Mouse (Mus musculus) spleen, adult 12 weeks (tissue): ENCODE results near the gene Calhm5.

Experiments
- DNase-seq: peaks from one replicate; pipeline ENCODE4 v3.0.0; 2022; ENCODE audit warnings: low spot score

Gene Calhm5

DNA sequence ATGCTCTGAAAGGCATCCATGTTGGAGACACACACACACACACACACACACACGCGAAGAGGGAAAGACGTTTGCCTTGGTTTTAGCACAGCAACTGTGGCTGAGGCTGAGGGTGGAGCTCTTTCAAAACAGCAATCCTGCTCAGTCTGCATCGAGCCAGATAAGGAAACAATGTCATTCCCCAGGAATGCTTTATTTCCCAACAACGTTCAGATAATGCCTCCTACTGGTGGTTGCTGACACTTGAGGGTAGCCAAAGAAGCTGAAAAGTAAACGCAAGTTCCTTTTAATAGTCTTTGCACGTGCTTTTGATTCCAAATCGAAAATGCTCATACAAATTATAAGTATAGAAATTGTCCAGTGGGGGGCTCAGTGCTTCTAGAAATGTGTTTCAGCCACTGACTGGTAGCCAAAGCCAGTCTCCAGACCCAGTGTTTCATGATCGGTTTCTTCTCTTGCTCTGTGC lies at the start of gene Calhm5:
TSS of gene Calhm5 (minus strand) at position 102 of the 466 bp plus-strand sequence.
- DNase-seq, result no peak

DNA sequence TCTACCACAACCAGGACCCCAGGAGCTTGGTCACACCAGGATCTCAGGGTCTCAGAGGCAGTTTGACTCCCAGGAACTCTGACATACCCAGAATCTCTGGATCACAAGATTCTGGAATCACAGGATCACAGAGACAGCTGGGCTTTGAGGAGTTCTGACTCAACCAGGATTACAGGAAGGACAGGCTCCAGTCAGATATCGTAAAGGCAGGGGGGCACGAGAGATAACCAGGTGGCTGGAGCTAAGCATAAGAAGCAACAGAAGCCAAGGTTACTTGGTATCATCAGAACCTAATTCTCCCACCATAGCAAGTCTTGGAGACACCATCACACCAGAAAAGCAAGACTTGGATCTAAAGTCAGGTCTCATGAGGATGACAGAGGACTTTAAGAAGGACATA lies 45.4 kb upstream of the Calhm5 start:
- no peak for DNase-seq

DNA sequence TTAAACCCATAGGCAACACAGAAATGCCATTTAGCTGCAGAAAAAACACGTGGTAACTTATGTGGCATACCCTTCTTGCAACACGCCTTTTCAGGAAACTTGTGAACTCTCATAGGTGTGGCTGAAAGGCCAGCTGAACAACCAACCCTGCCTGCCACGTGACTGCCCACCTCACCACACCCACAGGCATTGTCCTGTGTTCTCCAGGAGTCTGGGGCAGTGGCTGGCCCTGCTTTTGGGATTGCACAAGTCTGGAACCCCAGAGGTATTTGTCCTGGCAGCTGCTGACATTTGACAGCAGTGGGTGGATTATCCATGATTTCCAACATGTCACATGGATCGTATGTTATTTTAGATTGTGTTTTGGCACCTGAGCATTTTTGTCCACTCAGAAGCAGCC lies 43.4 kb upstream of the Calhm5 start:
- DNase-seq, result no peak

DNA sequence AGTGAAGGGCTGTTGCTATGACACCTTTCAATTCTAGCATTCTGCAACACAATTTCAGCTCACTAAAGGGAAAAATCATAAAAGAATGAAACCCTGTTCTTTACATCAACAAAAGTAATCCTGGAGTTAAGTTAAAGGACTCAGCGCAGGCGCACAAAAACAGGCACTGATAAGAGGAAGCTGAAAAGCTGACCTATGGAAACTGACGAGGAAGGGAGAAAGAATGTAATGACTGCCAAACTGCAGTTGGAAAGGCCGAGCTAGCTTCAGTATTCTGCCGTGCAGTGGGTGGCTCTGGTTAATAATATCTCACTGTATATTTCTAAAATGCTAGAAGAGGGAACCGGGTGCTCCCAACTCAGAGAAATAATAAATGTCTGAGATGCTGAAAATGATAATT lies 41.7 kb upstream of the Calhm5 start:
- no peak for DNase-seq

DNA sequence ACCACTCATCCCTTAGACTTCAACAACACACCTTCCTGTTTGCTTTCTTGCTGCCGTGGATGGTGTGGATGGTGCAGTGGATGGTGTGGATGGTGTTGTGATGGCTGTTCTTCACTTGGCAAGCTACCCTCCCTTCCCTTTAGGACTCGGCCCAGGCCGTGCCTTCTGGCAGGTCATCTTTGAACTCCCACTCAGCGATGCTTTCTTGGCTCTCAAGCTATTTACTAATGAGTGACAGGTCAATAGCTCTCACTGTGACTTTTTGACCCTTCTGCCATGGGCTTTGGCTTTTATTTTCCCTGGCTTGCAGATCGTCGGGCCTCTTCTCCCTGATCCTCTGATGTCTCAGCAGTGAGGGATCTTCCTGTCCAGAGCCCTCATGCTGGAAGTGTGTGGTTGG lies 40.1 kb upstream of the Calhm5 start:
- DNase-seq, result no peak

DNA sequence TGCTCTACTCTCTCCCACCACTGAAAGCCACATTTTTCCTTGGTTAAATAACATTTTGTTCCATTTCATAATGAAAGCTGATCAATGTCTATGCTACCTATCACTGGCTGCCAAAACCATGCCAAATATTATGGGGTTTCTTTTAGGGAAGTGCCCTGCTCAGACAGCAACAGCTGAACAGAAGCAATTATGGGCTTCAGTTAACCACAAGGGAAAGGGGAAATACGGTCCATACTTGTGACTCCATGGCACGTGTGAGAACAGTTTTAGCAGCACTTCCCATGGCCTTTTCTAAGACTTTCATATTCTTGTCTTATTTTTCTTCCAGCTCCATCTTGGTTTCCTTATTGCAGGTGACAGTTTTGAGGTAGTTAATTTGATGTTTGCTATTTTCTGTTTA lies 35.0 kb upstream of the Calhm5 start:
- DNase-seq, result no peak

DNA sequence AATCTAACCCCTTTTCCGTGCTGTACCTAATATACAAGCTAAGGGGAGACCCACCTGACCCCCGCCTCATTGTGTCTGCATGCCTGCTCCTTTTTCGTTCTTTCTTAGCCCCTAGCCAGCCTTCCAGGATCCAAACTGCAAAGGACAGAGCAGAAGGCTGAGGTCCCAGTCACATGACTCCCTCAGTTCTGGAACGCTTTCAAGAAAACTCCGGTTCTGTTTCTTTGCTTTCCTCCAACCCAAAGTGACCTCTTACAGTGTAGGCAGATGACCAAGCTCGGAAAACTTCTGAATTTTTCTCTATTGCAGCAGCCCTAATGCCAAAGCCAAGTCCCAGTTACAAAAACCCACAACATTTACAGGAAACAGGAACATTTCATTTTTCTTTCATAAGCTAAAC lies 32.1 kb upstream of the Calhm5 start:
- DNase-seq, result no peak

DNA sequence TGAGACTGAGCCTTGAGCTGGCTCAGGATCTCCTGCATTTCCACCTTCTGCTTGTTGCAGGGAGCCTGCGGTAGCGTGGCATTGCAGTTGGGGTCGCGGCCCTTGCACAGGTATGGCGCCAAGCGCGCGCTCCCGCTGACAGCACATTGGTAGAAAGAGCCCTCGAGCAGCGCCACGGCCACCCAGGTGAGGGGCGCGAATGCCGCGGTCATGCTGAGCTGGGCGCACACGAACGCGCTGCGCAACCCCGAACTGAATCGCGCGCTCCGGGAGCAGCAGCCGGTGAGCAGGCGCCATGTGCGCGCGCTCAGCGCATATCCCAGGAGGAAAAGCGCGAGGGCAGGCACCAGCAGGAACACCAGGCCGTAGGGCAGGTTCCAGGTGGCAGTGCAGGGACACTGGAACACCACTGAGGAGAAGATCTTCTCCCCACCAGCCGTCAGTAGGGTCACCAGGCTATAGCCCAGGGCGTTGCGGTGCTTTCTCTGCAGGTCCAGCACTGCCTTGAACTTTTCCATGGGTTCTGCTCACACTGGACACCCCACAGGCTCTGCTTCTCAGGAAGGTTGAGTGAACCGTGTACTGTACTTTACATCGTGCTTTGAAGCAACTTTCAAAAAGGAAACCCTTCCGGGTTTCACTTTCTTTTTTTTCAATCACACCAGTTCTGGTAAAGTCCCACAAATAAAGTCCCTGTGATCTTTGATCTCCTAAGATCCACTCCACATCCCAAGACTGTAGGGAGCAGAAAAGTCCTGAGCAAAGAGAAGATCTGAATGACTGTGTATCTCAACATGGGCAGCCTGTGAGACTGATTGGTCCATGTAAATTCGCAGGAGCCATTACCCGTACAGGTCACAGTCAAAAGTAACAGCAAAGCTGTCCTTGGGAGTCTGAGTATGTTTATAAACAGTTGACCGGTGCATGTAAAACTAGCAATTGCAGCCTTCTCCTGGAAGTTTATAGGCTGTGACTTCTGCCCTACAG lies 31.4 kb upstream of the Calhm5 start, which contains the start of gene Calhm6:
TSS of gene Calhm6 (minus strand) at position 593 of the 987 bp plus-strand sequence.
- peak; percentile 9 for DNase-seq

DNA sequence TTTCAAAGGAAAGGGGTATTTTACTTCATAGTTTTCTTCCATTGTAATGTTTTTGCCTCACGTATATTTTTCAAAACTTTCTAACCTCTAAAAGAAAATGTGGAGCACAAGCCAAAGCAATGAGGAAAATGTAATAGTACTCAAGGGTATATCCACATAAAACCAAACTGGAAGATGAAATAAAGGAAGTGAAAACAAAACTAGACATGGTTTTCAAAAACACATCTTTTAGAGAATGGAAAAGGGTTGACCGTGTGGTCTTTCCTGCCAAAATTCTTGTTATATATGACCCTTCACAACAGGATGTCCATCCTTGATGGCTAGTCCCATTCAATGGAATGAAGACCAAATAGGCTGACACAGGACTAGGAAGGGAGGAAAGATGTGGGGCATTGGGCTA lies 22.1 kb upstream of the Calhm5 start:
- DNase-seq, result no peak

DNA sequence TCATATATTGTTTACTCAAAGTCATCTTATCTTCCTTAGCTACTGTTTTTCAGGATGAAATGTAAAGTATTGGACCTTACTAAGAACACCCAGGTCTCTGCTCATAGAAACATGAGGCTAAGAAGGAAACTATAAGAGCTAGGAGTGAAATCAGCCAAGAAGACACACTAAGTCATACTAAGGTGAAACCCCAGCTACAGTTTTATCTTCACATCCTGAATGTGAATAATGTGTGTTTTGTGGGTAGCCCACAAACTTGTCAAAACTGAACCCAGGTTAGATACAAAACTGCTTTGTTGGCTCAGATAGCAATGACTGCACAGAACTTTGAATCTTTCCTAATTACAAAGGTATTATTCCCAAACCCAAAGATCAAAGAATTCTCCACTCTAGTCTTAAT lies 21.5 kb upstream of the Calhm5 start:
- DNase-seq, result no peak

DNA sequence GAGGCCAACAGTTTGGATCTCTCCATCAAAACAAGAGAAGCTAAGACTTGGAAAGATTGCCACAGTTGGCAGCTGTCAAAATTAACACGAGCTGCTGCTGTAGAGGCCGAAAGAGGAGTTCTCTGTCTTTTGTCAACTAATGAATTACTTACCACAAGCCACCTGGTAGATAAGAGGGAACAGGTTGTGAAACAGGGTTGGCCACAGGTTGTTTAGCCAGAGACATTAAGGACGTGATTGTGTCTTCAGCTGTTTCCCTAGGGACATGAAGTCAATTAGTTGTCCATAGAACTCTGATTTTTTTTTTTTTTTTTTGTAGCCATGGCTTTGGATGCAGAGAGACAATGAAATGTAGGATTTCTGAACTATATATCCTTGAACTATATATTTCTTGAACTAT lies 20.8 kb upstream of the Calhm5 start:
- no peak for DNase-seq

DNA sequence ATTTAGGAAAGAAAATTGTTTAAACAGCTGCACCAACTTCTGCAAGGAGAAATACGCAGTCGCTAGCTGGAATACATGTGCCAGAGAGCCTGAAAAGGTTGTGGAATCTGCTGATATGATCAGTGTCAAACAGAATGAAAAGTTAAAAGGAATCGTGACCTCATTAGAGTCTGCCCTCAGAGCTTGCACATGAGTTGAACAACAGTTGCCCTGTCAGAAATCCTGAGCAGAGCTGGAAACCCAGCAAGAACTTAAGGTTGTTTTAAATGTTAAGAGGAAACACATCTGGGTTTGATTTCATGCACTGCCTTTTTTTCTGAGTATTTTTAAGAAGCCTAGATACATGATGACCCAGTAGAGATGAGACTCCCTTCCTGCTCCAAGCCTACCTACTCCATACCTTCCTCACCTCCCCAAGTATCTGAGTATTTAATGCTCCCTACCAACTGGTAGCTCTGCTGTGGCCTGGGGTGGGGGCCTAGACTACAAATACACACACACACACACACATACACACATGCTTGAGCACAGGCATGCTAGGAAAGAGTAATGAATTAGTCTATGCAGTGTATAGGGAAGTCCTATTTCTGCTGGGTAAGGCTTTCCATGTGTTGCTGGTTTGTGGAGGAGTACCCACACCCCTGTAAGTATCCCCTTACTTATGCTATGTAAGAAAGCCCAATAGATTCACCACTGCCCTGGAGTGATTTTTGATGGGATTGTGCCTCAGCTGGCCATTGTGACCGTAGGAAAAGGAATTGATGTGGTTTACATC lies 15.8 kb upstream of the Calhm5 start:
- DNase-seq, result no peak

DNA sequence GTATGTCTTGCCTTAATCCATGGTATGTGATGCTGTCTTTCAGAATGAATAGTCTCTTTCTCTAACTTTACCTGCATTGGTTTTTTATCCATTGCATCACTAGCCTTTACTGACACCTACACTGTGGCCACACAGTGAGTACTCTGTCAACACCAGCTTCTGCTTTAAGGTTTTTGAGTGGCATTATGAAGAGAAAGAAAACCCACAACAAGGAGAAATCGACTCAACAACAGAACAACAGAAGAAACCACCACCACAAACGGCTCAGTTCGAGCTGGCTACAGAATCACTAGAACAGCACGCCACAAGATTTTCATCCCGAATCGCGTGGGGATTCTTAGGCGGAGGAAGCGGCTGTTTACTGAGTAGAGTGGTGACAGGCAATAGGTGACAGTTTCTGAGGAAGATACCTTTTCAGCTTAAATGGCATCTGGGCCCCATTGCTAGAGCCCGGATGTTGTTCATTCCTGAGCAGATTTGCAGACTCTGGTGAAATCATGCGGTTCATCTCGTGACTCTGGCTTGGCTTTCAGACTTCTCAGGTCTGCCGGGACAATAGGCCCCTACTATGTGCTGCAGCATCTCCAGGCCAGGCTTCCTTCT lies 14.6 kb upstream of the Calhm5 start:
- no peak for DNase-seq

DNA sequence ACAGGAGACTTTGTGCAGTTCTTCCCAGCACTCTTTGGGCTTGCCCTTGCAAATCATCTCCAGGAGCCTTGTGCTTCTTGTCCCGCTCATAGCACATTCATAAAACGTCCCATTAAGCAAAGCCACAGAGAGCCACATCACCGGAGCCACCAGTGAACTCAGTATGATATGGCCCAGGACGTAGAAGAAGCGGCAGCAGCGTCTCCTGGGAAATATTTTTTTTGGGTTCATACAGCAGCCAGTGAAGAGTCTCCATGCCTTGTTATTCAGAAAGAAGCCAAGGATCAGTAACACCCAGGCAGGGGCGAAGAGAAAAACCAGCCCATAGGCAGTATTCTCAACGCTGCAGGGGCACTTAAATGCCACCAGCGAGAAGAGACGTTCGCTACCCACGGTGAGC lies 355 bp downstream of the Calhm5 start:
- DNase-seq, result no peak

DNA sequence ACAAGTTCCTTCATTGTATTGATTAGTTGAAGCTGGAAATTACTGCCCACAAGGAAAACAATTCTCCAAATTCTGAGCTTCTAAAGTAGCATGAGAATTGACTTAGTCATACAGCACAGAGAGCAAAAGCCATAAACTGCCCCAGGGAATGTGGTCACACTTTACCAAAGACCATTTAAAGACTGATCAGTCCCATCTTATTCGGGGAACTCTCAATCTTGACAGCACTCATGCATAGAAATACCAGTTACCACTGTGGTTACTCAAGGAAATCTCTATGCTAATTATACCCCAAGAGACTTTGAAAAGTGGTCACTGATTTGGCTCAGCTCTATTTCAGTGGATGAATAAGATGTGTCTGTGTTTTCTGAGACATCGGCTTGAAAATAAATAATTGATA lies 1.2 kb downstream of the Calhm5 start:
- DNase-seq, result no peak

DNA sequence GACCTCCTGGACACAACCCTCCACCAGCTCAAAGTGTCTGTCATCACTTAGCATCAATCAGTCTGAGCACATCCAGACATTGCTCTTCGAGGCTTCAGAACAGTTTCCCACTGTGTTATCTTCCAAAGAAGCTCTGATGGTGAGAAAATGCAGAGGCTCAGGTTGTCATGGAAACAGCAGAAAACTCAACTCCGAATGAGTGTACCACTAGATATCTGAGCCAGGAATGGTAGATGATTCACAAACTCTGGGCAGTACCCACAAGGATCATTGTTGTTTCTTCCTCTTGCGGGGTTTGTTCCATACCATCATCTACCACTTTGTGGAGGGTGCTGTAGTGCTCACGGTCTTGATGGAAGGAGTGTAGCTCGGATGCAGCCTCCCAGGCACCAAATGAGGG lies 4.4 kb downstream of the Calhm5 start:
- DNase-seq, result no peak

DNA sequence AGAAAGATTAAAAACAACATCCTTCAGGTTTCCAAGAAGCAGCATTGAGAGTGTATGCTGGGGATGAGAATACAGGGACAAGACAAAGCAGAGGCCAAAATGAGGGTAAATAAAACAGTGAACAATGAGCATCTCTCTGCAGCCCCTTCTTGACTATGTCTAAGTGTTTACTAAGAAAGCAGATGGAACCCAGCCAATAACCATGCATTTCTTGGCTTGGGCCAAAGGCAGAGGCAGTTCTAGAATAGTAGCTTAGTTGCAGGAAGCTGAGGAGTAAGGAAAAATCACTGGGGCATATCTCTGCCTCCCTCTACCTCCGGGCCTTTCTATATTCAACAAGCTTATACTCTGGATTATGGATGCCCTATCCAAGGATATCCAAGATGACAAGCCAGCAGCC lies 5.8 kb downstream of the Calhm5 start:
- no peak for DNase-seq

DNA sequence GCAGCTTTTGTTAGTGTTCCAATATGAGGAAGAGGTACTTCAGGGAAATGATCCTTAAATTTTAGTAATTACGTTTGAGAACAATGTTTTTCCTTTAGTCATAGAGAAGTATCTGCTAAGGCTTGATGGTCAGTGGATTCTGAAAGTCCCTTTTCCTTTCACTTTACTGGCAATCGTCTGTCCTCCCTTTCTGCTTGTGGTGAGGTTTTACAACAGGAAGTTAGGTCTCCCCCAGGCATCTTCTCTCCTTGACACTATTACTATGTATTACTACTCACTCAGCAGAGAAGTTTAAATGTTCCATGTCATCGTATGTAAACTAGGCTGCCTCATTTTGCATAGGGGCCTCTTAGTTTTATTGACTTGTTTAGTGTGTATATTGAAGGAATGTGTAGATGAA lies 6.8 kb downstream of the Calhm5 start:
- DNase-seq, result no peak

DNA sequence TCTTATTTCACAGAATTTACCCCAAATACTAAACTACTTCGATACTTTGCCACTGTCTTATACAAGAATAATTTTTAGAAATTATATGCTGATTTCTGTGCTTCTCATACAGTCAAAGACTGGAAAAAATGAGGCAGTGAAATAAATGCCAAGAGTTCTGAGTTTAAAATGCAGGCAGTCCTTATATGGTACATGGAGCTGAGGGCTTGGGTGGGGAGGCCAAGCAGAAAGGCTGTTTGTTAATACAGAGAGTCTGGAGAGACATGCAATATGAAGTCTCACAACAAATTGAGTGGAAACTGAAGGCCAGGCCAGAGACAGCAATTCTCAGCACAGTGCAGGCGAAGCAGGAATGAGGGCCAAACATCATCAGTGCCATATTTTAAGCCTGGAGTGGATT lies 7.8 kb downstream of the Calhm5 start:
- no peak for DNase-seq

DNA sequence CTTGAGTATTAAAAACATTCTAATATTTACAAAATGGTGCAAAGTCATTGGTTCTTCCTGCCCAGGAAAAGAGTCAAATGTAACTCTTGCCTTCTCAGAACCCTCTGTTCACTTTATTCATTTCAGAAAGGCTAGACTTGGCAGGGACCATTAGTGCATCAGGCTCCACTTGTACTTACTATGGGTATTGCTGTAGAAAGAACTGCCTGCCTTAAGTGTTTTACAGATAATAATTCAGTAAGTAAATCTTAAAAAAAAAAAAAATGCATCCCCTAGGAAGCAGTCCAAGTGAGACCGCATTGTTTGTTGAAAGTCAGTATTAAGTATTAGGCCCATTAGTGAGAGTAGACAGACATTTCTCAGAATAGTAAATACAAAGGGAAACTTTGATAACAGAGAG lies 9.8 kb downstream of the Calhm5 start:
- DNase-seq, result no peak

DNA sequence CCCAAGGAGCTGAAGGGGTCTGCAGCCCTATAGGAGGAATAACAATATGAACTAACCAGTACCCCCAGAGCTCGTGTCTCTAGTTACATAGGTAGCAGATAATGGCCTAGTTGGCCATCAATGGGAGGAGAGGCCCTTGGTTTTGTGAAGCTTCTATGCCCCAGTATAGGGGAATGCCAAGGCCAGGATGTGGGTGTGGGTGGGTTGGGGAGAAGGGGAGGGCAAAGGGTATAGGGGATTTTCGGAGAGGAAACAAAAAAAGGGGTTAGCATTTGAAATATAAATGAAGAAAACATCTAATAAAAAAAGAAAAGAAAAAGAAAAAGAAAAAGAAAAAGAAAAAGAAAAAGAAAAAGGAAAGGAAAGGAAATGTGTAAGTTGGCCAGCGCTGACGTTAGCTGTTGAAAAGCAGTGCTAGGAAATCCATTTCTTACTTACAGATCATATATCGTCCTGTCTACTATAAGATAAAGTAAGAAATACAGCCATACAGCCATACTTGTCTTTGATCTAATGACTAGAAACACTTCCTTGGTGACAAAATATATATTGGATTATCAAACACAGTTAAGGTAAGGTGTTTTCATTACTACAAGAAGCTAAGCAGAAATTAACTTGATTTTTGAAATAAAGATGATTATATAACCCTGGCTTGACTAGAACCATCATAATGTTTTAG lies 21.7 kb downstream of the Calhm5 start:
- no peak for DNase-seq

DNA sequence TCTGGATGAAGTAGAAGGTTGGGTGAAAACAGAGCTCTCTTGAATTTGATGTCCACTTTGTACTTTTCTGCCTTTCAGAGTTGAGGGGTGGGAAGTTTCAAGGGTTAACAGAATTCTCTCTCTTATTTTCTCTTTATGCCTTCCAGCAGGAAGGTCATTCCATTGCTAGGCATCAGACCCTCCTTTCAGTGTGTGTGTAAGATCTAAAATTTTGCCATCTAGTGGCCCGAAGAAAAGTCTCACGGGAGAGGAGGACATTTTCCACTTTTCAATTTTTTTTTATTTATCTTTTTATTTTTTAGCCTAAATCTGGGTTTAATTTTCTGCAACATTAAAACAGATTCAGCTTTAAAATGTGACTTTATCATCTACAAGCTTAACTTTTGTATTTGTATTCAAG lies 24.7 kb downstream of the Calhm5 start:
- DNase-seq, result no peak
